Mouse (Mus musculus) CD4-positive, CD25-positive, alpha-beta regulatory T cell, adult 2 months (primary cell): Measurements from ENCODE around the gene Mob3b.

Experiments
- DNase-seq: peaks from one replicate; pipeline ENCODE4 v3.0.0-alpha.2; 2012; ENCODE audit warnings: low read depth, low spot score

Gene Mob3b

GRCm38 (mm10) chr4:35148326-35148725 is 9.0 kb downstream of the Mob3b start:
- no peak for DNase-seq

GRCm38 (mm10) chr4:35146597-35146996 is 10.7 kb downstream of the Mob3b start:
- DNase-seq, result no peak

GRCm38 (mm10) chr4:35145726-35146125 is 11.6 kb downstream of the Mob3b start:
- no peak for DNase-seq

- DNase-seq, result no peak
These were observed 13.7 kb downstream of the Mob3b start for GRCm38 (mm10) chr4:35143472-35144102.

GRCm38 (mm10) chr4:35140317-35140716 is 17.0 kb downstream of the Mob3b start:
- peak; percentile 68 for DNase-seq

GRCm38 (mm10) chr4:35138077-35138476 is 19.2 kb downstream of the Mob3b start:
- peak; percentile 50 for DNase-seq

- DNase-seq, result peak; percentile 16
These were observed 20.3 kb downstream of the Mob3b start for GRCm38 (mm10) chr4:35136996-35137395.

GRCm38 (mm10) chr4:35135806-35136205 is 21.5 kb downstream of the Mob3b start:
- no peak for DNase-seq

GRCm38 (mm10) chr4:35134846-35135611 is 22.3 kb downstream of the Mob3b start:
- no peak for DNase-seq

- DNase-seq, result no peak
These were observed 23.9 kb downstream of the Mob3b start for GRCm38 (mm10) chr4:35133411-35133810.

- DNase-seq, result no peak
These were observed 25.7 kb downstream of the Mob3b start for GRCm38 (mm10) chr4:35131592-35131991.

GRCm38 (mm10) chr4:35130411-35130948 is 26.8 kb downstream of the Mob3b start:
- DNase-seq, result peak; percentile 62

GRCm38 (mm10) chr4:35127759-35128158 is 29.5 kb downstream of the Mob3b start:
- no peak for DNase-seq

- no peak for DNase-seq
These were observed 30.5 kb downstream of the Mob3b start for GRCm38 (mm10) chr4:35126776-35127175.

- DNase-seq, result no peak
These were observed 31.9 kb downstream of the Mob3b start for GRCm38 (mm10) chr4:35125299-35125777.

GRCm38 (mm10) chr4:35124027-35124426 is 33.3 kb downstream of the Mob3b start:
- no peak for DNase-seq

GRCm38 (mm10) chr4:35123087-35123486 is 34.2 kb downstream of the Mob3b start:
- no peak for DNase-seq

GRCm38 (mm10) chr4:35121060-35121459 is 36.2 kb downstream of the Mob3b start:
- no peak for DNase-seq

GRCm38 (mm10) chr4:35120575-35120974 is 36.7 kb downstream of the Mob3b start:
- no peak for DNase-seq

GRCm38 (mm10) chr4:35120159-35120558 is 37.1 kb downstream of the Mob3b start:
- DNase-seq, result no peak

GRCm38 (mm10) chr4:35118851-35119250 is 38.4 kb downstream of the Mob3b start:
- no peak for DNase-seq

GRCm38 (mm10) chr4:35117144-35117543 is 40.1 kb downstream of the Mob3b start:
- DNase-seq, result no peak

GRCm38 (mm10) chr4:35115933-35116332 is 41.4 kb downstream of the Mob3b start:
- no peak for DNase-seq
